Mouse (Mus musculus) neural tube, embryonic 11.5 days (tissue): Measurements from ENCODE around the gene Ezh1. TPM values are rescaled to one million over a fixed set of nuclear protein-coding genes. Genes with fewer than 3 reads are reported as not detected.

Source experiments
- ATAC-seq: fragments of 200-750 bp; cut with Nextera tagmentation; 2 replicates; pipeline ENCODE4 v1.8.0; 2017; ENCODE audit warnings: moderate number of reproducible peaks, mild to moderate bottlenecking, moderate TSS enrichment, moderate library complexity; ENCODE audit not compliant: insufficient read depth, low FRiP score, low TSS enrichment
- DNase-seq: peaks from one replicate; pipeline ENCODE4 v3.0.0-alpha.2; 2015; ENCODE audit warnings: low spot score
- H3K27ac ChIP-seq: fragments of 300-500 bp; sonication (generic); 2 replicates; pipeline ENCODE4 v1.5.1; 2014; ENCODE audit warnings: low read depth, mild to moderate bottlenecking, low read length
- H3K27me3 ChIP-seq: fragments of 300-500 bp; sonication (generic); 2 replicates; pipeline ENCODE4 v1.6.1; 2014; ENCODE audit warnings: mild to moderate bottlenecking, low read length, mixed read lengths; ENCODE audit not compliant: control insufficient read depth, insufficient read depth
- H3K36me3 ChIP-seq: fragments of 300-500 bp; sonication (generic); 2 replicates; pipeline ENCODE4 v1.6.1; 2014; ENCODE audit warnings: mild to moderate bottlenecking, low read length, moderate library complexity, mixed read lengths; ENCODE audit not compliant: control insufficient read depth, insufficient read depth
- H3K4me1 ChIP-seq: fragments of 300-500 bp; sonication (generic); 2 replicates; pipeline ENCODE4 v1.6.1; 2014; ENCODE audit warnings: low read length, mixed read lengths; ENCODE audit not compliant: control insufficient read depth, insufficient read depth
- H3K4me2 ChIP-seq: fragments of 300-500 bp; sonication (generic); 2 replicates; pipeline ENCODE4 v1.6.1; 2014; ENCODE audit warnings: low read depth, mild to moderate bottlenecking, moderate library complexity
- H3K4me3 ChIP-seq: fragments of 300-500 bp; sonication (generic); 2 replicates; pipeline ENCODE4 v1.5.1; 2014; ENCODE audit warnings: low read depth, low read length
- H3K9ac ChIP-seq: fragments of 300-500 bp; sonication (generic); 2 replicates; pipeline ENCODE4 v1.6.1; 2014; ENCODE audit warnings: mild to moderate bottlenecking, low read length
- H3K9me3 ChIP-seq: fragments of 300-500 bp; sonication (generic); 2 replicates; pipeline ENCODE4 v1.6.1; 2016; ENCODE audit warnings: low read length; ENCODE audit not compliant: control insufficient read depth
- WGBS: fragments of 180-500 bp; shearing (Covaris S2); extraction: QIAGEN DNeasy Blood & Tissue Kit; methylation state at CpG from one replicate; pipeline ENCODE4 v1.1.7; 2014; 5-methylcytosine and 5-hydroxymethylcytosine counted together
- polyA plus RNA-seq: library from polyadenylated mRNA; unstranded; fragments of >200 nt; fragmentation: Nextera tagmentation; extraction: Ambion mirVana; gene quantifications from 2 replicates; pipeline ENCODE4 v1.2.1, GENCODE M21; 2014

Ezh1 gene
- polyA plus RNA-seq, 1 experiment from 2014 or later: 11.2 TPM

DNA sequence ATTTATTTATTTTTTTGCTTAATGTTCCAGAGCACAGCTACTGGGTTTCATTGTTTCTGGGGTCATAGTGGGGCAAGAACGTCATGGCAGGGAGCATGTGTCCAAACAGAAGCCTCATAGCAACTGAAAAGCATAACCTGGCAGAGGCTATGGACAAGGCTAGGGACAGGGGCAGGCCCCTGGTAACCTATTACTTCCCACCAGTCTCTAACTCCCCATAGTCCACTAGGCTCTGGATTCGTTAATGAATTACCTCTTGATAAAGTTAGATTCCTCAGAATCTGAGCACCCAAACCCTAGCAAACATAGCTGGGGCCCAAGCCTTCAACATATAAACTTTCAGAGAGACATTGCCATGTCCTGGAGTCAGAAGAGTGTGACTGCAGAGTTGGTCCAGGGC is 24.8 kb upstream of the Ezh1 start:
- no peak overlapping the region for H3K27ac ChIP-seq
- H3K27me3 ChIP-seq: peaks cover 14% of the 10 kb centered on the region
- ATAC-seq: no peak
- H3K4me2 ChIP-seq: no peak overlapping the region
- peaks cover 18% of the 10 kb centered on the region for H3K4me1 ChIP-seq
- no peak for DNase-seq
- 77% methylated on average over 2 of the region's 2 CpGs for WGBS
- no peaks in the 10 kb centered on the region for H3K36me3 ChIP-seq
- H3K9me3 ChIP-seq: no peaks in the 10 kb centered on the region
- no peak overlapping the region for H3K4me3 ChIP-seq
- H3K9ac ChIP-seq: no peak overlapping the region

DNA sequence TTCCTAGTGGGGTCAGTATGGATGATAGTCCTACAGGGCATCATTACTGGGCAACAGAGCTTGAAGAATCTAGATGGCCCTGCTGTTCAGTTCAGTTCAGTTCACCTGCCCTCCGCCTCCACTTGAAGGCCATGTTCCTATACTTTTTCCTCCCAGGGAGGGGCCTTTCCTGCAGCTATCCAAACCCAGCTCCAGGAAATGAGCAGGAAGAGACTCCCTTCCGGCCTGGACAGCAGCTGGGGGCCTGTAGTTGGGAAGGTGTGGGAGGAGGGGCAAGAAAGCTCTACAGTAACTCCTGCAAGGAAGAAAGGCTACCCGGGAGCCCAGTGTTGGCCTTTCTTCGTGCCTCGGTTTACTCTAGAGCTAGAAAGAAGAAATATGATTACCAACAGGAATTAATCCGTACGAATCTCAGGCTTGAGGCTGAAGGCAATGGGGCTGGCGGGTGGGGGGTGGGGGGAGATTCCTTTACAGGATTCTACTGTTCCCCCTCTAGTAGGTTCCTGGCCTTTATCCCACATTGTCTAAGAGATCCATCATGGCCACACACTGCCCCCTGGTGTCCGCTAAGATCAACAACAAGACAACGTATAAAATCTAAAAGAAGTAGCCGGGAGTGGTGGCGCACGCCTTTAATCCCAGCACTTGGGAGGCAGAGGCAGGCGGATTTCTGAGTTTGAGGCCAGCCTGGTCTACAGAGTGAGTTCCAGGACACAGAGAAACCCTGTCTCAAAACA is 22.2 kb upstream of the Ezh1 start:
- no peak overlapping the region for H3K27ac ChIP-seq
- no peak for ATAC-seq
- H3K27me3 ChIP-seq: peaks cover 19% of the 10 kb centered on the region
- peak; percentile 72 for DNase-seq
- H3K9me3 ChIP-seq: no peaks in the 10 kb centered on the region
- H3K4me3 ChIP-seq: no peak overlapping the region
- no peaks in the 10 kb centered on the region for H3K36me3 ChIP-seq
- WGBS: 32% methylated on average over 14 of the region's 14 CpGs
- H3K4me2 ChIP-seq: no peak overlapping the region
- no peak overlapping the region for H3K9ac ChIP-seq
- peaks cover 13% of the 10 kb centered on the region for H3K4me1 ChIP-seq

DNA sequence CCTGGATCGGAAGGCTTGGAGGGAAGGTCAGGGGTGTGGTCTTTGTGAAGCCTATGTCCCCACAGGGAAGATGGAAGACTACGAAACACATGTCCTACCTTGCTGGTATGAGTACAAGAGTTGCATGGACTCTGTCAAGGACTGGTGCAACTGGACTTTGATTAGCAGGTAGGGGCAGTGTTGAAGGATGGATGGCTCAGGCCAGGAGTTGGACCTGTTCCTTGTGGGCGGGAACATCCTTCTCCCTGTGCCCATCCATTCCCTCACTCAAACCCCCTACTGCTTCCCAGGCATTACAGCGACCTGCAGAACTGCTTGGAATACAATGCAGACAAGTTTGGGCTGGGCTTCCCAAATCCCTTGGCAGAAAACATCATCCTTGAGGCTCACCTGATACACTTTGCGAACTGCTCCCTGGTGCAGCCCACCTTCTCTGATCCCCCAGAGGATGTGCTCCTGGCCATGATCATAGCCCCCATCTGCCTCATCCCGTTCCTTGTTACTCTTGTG is 21.3 kb upstream of the Ezh1 start:
- no peak overlapping the region for H3K27ac ChIP-seq
- H3K4me3 ChIP-seq: no peak overlapping the region
- peaks cover 10% of the 10 kb centered on the region for H3K4me1 ChIP-seq
- ATAC-seq: no peak
- H3K9me3 ChIP-seq: no peaks in the 10 kb centered on the region
- H3K9ac ChIP-seq: no peak overlapping the region
- DNase-seq: no peak
- H3K4me2 ChIP-seq: peak overlapping the region; percentile 95; the same call in 1 of the 2 replicates
- no peaks in the 10 kb centered on the region for H3K36me3 ChIP-seq
- H3K27me3 ChIP-seq: peaks cover 19% of the 10 kb centered on the region
- 83% methylated on average over 6 of the region's 6 CpGs for WGBS

DNA sequence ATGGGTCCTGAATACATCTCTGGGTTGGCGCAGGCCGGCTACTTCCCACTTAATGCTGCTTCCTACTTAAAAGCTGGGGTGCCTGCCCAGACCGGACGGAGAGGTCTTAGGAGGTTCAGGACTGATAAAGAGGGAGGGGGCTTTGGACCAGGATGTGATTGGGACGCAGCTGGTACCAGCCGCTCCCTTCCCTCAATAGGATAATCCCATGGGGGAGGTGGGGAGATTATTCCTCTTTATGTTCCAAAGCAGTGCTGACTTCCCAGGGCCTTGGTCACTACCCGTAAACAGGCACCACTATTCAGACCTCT is 20.4 kb upstream of the Ezh1 start:
- 9% methylated on average over 7 of the region's 7 CpGs for WGBS
- DNase-seq: no peak
- Histone ChIP-seq H3K9ac (peak overlapping the region; percentile 73), H3K27me3 (peaks cover 19% of the 10 kb centered on the region), H3K4me2 (peak overlapping the region; percentile 95), H3K27ac (0 out of 2 replicates have a peak overlapping the region, but pooled peaks have one; percentile 27), H3K4me1 (peaks cover 10% of the 10 kb centered on the region), H3K9me3 (no peaks in the 10 kb centered on the region), H3K36me3 (no peaks in the 10 kb centered on the region), H3K4me3 (peak overlapping the region; percentile 59)
- ATAC-seq: no peak; the same call in 1 of the 2 replicates

DNA sequence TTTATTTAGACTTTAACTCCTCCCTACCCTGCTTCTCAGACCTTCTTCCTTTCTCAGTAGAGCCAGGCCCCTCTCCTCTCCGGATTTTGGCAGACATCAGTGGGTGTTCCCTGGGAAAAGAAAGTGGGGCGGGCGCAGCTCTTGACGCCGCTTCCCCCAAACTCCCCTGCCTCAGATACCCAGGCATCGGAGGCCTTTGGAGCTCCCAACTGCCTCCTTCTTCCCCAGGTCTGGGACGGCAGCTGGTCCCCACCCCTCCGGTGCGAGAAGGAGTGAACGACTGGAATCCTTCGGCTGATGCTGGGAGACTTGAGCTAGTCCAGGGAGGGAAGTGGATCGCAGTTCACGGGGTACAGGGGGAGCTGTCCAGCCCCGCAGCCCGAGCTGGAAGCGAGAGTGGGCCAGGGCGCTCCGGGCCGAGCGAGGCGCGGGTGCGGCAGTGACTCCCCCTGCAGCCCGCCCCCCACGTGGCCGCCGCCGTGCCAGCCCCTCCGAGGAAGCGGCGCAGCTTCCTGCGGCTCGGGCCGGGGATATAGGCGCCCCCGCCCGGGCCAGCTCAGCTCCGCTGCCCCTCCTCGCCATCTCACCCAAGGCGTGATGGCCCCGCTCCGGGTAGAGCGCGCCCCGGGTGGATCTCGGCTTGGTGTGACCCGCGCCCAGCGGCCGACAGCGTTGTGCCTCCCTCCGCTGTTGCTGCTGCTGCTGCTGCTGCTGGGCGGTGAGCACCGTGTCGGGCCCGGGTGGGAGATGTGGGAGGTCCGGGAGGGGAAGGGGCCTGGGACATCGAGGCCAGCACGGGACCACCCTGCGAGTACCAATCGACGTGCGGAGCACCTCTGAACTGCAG is 19.8 kb upstream of the Ezh1 start, which contains the start of gene Ramp2:
Gene Ramp2 (plus strand): TSS at position 174 of the 847 bp plus-strand sequence.
- Histone ChIP-seq H3K36me3 (no peaks in the 10 kb centered on the region), H3K4me2 (peak within 1 kb of the TSS; percentile 95), H3K9ac (peak within 1 kb of the TSS; percentile 73), H3K9me3 (no peaks in the 10 kb centered on the region), H3K4me1 (peaks cover 10% of the 10 kb centered on the region), H3K4me3 (peak within 1 kb of the TSS; percentile 59), H3K27me3 (peaks cover 19% of the 10 kb centered on the region), H3K27ac (0 out of 2 replicates have a peak within 1 kb of the TSS, but pooled peaks have one; percentile 27)
- ATAC-seq (peak; percentile 55; the same call in 1 of the 2 replicates), DNase-seq (peak; percentile 57)
- WGBS: under 1% methylated on average over 62 of the region's 63 CpGs

DNA sequence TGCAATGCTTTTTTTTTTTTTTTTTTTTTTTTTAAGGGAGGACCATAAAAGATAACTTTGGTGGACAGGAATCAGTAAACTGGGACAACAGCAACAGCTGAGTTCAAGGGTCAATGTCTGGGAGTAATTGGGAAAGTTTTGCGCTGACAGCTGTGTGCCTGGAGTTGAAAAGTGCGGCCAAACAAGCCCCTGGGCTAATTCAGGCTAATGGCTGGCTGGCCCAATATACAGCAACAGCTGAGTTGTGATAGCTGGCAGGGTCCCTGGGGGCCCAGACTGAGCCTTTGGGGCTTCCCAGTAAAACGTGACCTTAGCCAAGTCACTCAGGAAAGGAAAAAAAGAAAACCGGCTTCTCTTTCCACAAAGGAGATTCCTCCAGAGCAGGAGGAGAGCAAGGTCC is 18.8 kb upstream of the Ezh1 start:
- Histone ChIP-seq H3K36me3 (no peaks in the 10 kb centered on the region), H3K9me3 (no peaks in the 10 kb centered on the region), H3K27me3 (peaks cover 19% of the 10 kb centered on the region), H3K27ac (no peak overlapping the region), H3K4me2 (no peak overlapping the region; the same call in 1 of the 2 replicates), H3K9ac (no peak overlapping the region), H3K4me1 (peaks cover 10% of the 10 kb centered on the region), H3K4me3 (no peak overlapping the region)
- WGBS: 20% methylated on average over 4 of the region's 4 CpGs
- no peak for ATAC-seq
- DNase-seq: no peak

DNA sequence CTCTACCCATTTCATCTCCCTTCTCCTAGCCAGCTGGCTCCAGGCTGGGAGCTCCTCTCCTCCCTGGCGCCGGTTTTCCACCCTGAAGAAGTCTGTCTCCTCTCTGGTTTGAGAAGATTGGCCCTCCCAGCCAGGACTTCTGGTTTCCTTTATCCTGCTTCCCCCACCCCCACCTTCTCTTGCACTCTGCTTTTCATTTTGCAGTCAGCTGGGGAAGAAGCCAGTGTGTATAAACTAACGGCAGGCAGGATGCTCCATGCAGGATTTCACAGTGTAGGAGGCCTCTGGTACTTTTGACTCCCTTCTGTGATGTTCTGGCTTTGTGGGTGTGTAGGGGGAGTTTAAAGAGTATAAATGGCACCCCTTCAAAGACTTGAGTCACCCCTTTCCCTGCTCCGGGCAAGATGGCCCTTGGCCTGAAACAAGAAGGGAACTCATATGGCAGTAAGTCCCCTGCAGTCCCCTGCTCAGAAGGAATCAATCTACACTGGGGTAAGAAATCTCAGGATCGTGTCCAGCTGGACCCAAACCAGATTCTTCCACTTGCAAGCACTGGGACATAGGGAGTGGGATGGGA is 11.9 kb upstream of the Ezh1 start:
- ATAC-seq (no peak), DNase-seq (no peak)
- 56% methylated on average over 5 of the region's 5 CpGs for WGBS
- Histone ChIP-seq H3K4me1 (no peaks in the 10 kb centered on the region), H3K36me3 (no peaks in the 10 kb centered on the region), H3K27me3 (no peaks in the 10 kb centered on the region), H3K4me3 (no peak overlapping the region), H3K9me3 (no peaks in the 10 kb centered on the region), H3K4me2 (no peak overlapping the region), H3K9ac (no peak overlapping the region), H3K27ac (no peak overlapping the region)

DNA sequence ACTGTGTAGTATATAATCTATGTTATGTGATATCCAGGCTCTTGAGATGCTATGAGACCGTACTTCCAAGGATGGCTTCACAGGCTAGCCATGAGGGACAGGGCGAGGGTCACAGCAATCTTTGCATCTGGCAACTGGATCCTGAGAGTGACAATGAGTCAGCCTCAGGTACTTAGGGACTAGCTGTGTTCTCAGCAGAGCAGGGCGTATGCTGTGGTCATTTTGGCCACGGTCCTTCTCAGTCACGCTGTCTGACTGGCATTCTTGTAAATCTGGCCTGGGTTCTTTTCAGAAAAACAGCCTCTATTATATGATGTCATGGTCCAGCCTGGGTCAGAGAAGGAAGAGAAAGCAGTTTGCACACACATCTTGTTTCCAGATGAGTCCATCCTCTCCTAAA is 10.5 kb upstream of the Ezh1 start:
- Histone ChIP-seq H3K4me2 (no peak overlapping the region), H3K4me1 (no peaks in the 10 kb centered on the region), H3K4me3 (no peak overlapping the region), H3K9ac (no peak overlapping the region), H3K9me3 (no peaks in the 10 kb centered on the region), H3K36me3 (no peaks in the 10 kb centered on the region), H3K27me3 (no peaks in the 10 kb centered on the region), H3K27ac (no peak overlapping the region)
- WGBS: 91% methylated on average over 5 of the region's 5 CpGs
- ATAC-seq (no peak), DNase-seq (no peak)
